Mouse (Mus musculus) liver, embryonic 14.5 days (tissue): ENCODE measurements at regions not wholly inside any gene's neighbourhood (a gene's known extent, or its start where the extent isn't known, plus 50 kb on each side); places are given as distances from the start of the nearest gene placed in this dataset.

ENCODE experiments used
- ATAC-seq: fragments of 200-750 bp; cut with Nextera tagmentation; 2 replicates; pipeline ENCODE4 v1.8.0; 2017; ENCODE audit warnings: moderate number of reproducible peaks, mild to moderate bottlenecking, moderate library complexity; ENCODE audit not compliant: insufficient read depth
- DNase-seq, 3 experiments: peaks; one replicate each; pipeline ENCODE4 v3.0.0-alpha.2; 2012 to 2013; ENCODE audit warnings: low read depth in 3 of 3, low spot score in 3 of 3
- H3K27ac ChIP-seq: fragments of 300-500 bp; sonication (generic); 2 replicates; pipeline ENCODE4 v1.5.1; 2014; ENCODE audit warnings: moderate library complexity, mild to moderate bottlenecking, control low read depth, inconsistent platforms
- H3K27me3 ChIP-seq: fragments of 300-500 bp; sonication (generic); 2 replicates; pipeline ENCODE4 v1.6.1; 2014; ENCODE audit warnings: mild to moderate bottlenecking, low read length, moderate library complexity; ENCODE audit not compliant: control insufficient read depth, insufficient read depth
- H3K36me3 ChIP-seq: fragments of 300-500 bp; sonication (generic); replicated peaks from 2 replicates; pipeline ENCODE4 v1.6.1; 2014; ENCODE audit warnings: low read depth; ENCODE audit not compliant: control insufficient read depth, insufficient read depth
- H3K4me1 ChIP-seq, 2 experiments: fragments of 200-500 bp in 1 of 2; fragments of 300-500 bp in 1 of 2; sonication (generic) in 1 of 2; replicated peaks; 2 replicates each; pipeline ENCODE4 v1.6.1; 2012 to 2014; ENCODE audit warnings: antibody characterized with exemption in 1 of 2, inconsistent platforms in 1 of 2, low read length in 1 of 2; ENCODE audit not compliant: control insufficient read depth in 2 of 2, insufficient read depth in 2 of 2
- H3K4me2 ChIP-seq: fragments of 300-500 bp; sonication (generic); 2 replicates; pipeline ENCODE4 v1.6.1; 2014; ENCODE audit warnings: low read depth, mild to moderate bottlenecking, control low read depth, moderate library complexity
- H3K4me3 ChIP-seq, 2 experiments: fragments of 200-500 bp in 1 of 2; fragments of 300-500 bp in 1 of 2; sonication (generic) in 1 of 2; 2 replicates each; pipeline ENCODE4 v1.5.1; 2012 to 2014; ENCODE audit warnings: low read depth in 2 of 2, low read length in 2 of 2, mild to moderate bottlenecking in 2 of 2, control low read depth in 1 of 2, inconsistent platforms in 1 of 2, moderate library complexity in 1 of 2; ENCODE audit not compliant: insufficient read depth in 1 of 2
- H3K9ac ChIP-seq: fragments of 300-500 bp; sonication (generic); replicated peaks from 2 replicates; pipeline ENCODE4 v1.6.1; 2014; ENCODE audit warnings: mild to moderate bottlenecking, control low read depth, moderate library complexity
- H3K9me3 ChIP-seq: fragments of 300-500 bp; sonication (generic); 2 replicates; pipeline ENCODE4 v1.6.1; 2016; ENCODE audit warnings: low read length, mixed read lengths; ENCODE audit not compliant: control insufficient read depth
- CTCF ChIP-seq: IDR thresholded peaks from 2 replicates; pipeline ENCODE4 v1.5.1; 2016; ENCODE audit warnings: antibody characterized with exemption, low read depth, control low read depth
- EP300 ChIP-seq: IDR thresholded peaks from 2 replicates; pipeline ENCODE4 v1.6.1; 2016; ENCODE audit warnings: antibody characterized with exemption, low read depth
- WGBS: fragments of 180-500 bp; shearing (Covaris S2); extraction: QIAGEN DNeasy Blood & Tissue Kit; methylation state at CpG from one replicate; pipeline ENCODE4 v1.1.7; 2014; ENCODE audit not compliant: insufficient replicate concordance; 5-methylcytosine and 5-hydroxymethylcytosine counted together

DNA sequence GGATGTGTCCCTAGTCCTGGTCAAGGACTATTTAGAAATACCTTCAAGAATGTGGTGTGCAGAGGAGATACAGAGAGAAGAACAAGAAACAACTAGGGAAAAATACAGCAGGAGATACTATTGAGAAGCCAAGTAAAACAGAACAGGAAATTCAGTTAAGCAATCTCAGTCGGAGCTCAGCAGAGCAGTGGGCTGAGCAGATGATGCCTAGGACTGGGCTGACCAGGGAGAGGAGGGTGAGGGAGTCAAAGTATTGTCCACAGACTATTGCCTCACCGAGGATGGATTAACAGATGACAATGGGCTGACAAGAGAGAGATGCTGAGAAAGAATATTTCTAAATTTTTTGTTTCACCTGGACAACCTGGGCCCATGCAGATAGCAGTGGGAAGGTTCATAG, 181.4 kb upstream of the Mon1b start:
- Histone ChIP-seq H3K4me3 (no peak overlapping the region), H3K27ac (no peak overlapping the region), H3K9ac (no peak overlapping the region), H3K9me3 (no peaks in the 10 kb centered on the region), H3K4me1 (no peaks in the 10 kb centered on the region), H3K27me3 (no peaks in the 10 kb centered on the region), H3K36me3 (no peaks in the 10 kb centered on the region), H3K4me2 (no peak overlapping the region)
- 48% methylated on average over 2 of the region's 2 CpGs for WGBS
- TF ChIP-seq CTCF, result no peak
- TF ChIP-seq EP300, result no peak
- ATAC-seq (no peak), DNase-seq (no peak)

- no peak overlapping the region for H3K27ac ChIP-seq
- no peaks in the 10 kb centered on the region for H3K27me3 ChIP-seq
- WGBS, result 66% methylated on average over 9 of the region's 9 CpGs
- no peak for TF ChIP-seq CTCF
- no peak for TF ChIP-seq EP300
- DNase-seq (no peak), ATAC-seq (no peak)
- no peak overlapping the region for H3K9ac ChIP-seq
- H3K9me3 ChIP-seq, result no peaks in the 10 kb centered on the region
- no peaks in the 10 kb centered on the region for H3K4me1 ChIP-seq
- H3K36me3 ChIP-seq, result no peaks in the 10 kb centered on the region
- H3K4me3 ChIP-seq, result no peak overlapping the region
- no peak overlapping the region for H3K4me2 ChIP-seq
Measured at GRCm38 (mm10) chr8:113464625-113465024, 170.8 kb upstream of the Mon1b start.

GRCm38 (mm10) chr8:113465156-113465555, 170.2 kb upstream of the Mon1b start:
- 56% methylated on average over 11 of the region's 11 CpGs for WGBS
- DNase-seq (no peak), ATAC-seq (no peak)
- Histone ChIP-seq H3K4me2 (no peak overlapping the region), H3K9ac (no peak overlapping the region), H3K27ac (no peak overlapping the region), H3K9me3 (no peaks in the 10 kb centered on the region), H3K27me3 (no peaks in the 10 kb centered on the region), H3K4me3 (no peak overlapping the region), H3K4me1 (no peaks in the 10 kb centered on the region), H3K36me3 (no peaks in the 10 kb centered on the region)
- TF ChIP-seq CTCF, result no peak
- TF ChIP-seq EP300, result no peak

GRCm38 (mm10) chr8:113466683-113467082, 168.7 kb upstream of the Mon1b start:
- 21% methylated on average over 9 of the region's 9 CpGs for WGBS
- H3K9me3 ChIP-seq, result no peaks in the 10 kb centered on the region
- no peak for ATAC-seq
- TF ChIP-seq CTCF, result no peak
- TF ChIP-seq EP300, result no peak
- no peaks in the 10 kb centered on the region for H3K27me3 ChIP-seq
- no peaks in the 10 kb centered on the region for H3K4me1 ChIP-seq
- DNase-seq, result no peak
- H3K27ac ChIP-seq, result no peak overlapping the region
- no peak overlapping the region for H3K9ac ChIP-seq
- no peaks in the 10 kb centered on the region for H3K36me3 ChIP-seq
- no peak overlapping the region for H3K4me2 ChIP-seq
- no peak overlapping the region for H3K4me3 ChIP-seq

DNA sequence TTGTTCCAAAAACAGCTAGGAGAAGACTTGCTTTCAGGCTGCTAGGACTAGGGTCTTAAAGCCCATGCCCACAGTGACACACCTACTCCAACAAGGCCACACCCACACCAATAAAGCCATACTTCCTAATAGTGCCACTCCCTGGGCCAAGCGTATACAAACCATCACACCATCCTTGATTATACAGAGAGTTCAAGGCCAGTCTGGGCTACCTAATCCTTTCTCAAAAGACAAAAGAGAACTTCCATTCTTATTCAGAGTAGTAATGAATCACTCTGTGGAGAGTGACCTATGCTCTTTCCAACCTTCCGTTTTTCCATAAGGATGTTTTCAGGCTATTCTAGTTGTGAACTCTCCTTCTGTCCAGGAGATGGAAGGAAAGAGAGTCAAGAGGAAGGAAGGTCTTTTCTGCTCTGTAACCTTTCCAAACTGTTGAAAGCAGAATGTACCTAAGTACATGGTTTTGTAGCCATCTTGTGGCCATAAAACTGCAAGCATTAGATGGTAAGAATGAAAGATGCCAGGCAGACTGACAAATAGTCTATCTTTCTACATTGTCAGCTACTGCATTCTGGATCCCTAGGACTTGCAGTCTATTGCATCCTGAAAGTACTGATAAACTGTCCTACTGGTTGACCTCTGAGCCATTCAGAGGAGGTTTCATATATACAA, 145.8 kb upstream of the Mon1b start:
- ATAC-seq (no peak), DNase-seq (no peak)
- H3K36me3 ChIP-seq, result no peaks in the 10 kb centered on the region
- TF ChIP-seq CTCF (no peak), EP300 (no peak)
- 78% methylated on average over 2 of the region's 2 CpGs for WGBS
- H3K4me2 ChIP-seq, result no peak overlapping the region
- H3K27me3 ChIP-seq, result no peaks in the 10 kb centered on the region
- H3K4me3 ChIP-seq, result no peak overlapping the region
- H3K9me3 ChIP-seq, result no peaks in the 10 kb centered on the region
- H3K9ac ChIP-seq, result no peak overlapping the region
- H3K4me1 ChIP-seq, result no peaks in the 10 kb centered on the region
- no peak overlapping the region for H3K27ac ChIP-seq
